Mouse (Mus musculus) kidney, adult 2 months (tissue): ENCODE measurements at regions not wholly inside any gene's neighbourhood (a gene's known extent, or its start where the extent isn't known, plus 50 kb on each side); places are given as distances from the start of the nearest gene placed in this dataset.

Experiments
- CTCF ChIP-seq: fragments of 200-500 bp; conservative IDR thresholded peaks from 2 replicates; pipeline ENCODE4 v1.5.1; 2011; ENCODE audit warnings: low read depth, mild to moderate bottlenecking, control low read depth, low read length, moderate library complexity, mixed read lengths; ENCODE audit not compliant: insufficient read depth, insufficient read length
- POLR2A ChIP-seq: fragments of 200-500 bp; IDR thresholded peaks from one replicate; pipeline ENCODE4 v1.6.1; 2011; ENCODE audit warnings: low read depth, low read length, control low read depth

- TF ChIP-seq CTCF (no peak), POLR2A (no peak)
Observed at GRCm38 (mm10) chr4:105916229-105916628, 126.6 kb downstream of the Gm12728 start.
